In the genomic region with DNA sequence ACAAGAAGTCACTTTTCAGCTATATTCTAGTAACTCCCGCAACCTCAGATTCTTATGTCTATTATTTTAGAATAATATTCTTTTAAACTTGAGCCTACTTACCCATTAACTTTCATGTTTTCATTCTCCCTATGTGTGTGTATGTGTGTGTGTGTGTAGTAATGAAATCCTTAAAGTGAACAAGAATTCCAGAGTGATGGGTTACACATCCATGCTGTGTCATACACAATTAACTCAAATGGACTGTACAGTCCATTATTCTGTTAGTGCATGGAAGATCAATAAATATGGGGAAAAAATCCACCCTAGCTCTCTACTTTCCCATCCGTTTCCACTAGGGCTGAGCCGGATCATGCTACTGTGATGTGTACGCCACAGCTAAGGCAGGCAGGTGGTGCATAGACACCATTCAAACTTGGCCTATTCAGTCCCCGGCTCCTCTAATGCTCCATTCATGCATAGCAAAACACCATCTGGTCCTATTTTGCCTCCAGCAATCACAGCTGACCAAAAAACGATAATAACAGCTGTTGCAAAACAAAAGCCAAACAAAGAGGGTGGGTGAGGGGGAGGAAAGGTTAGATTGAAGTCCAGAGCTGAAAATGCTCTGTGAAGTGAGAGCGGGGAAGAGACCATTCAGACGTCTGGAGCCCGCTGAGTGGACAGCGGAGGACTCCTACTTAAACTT, we compare ENCODE assay signal across 8 mouse cellular contexts.
A peak's percentile ranks its signal among the peaks of the same experiment; 100 is the strongest.
DNase-seq lines count a peak whose midpoint lies in the region; ATAC-seq lines count a peak whose summit lies in the region.

No protein-coding gene starts in this region.

- DNase-seq in A20 (ENCODE audit: low read depth, low spot score), result peak; percentile 12
- DNase-seq in brain, embryonic 18.5 days (ENCODE audit: low read depth, low spot score), result peak; percentile 56
- DNase-seq in forebrain, embryonic 14.5 days (ENCODE audit: low spot score), result peak; percentile 94
- peak; percentile 5 to 44 for DNase-seq in kidney, postnatal 36 days
- DNase-seq in retina, embryonic 14.5 days (ENCODE audit: low spot score), result peak; percentile 93
- no peak for DNase-seq in lung, postnatal 25 days (ENCODE audit: low spot score)
- no peak for DNase-seq in right cerebral cortex, postnatal 14 days
- DNase-seq in lung, adult 18-20 months, result no peak

- H3K27me3 ChIP-seq in forebrain, embryonic 14.5 days (replicated peaks; ENCODE audit: control insufficient read depth, insufficient read depth, low read length), result no peaks in the 10 kb centered on the region

- WGBS in forebrain, embryonic 14.5 days, result 12% methylated on average over 10 of the region's 10 CpGs

- peak overlapping the region; percentile 68 for H3K27ac ChIP-seq in forebrain, embryonic 14.5 days (ENCODE audit: low read depth, low read length)

- H3K4me2 ChIP-seq in forebrain, embryonic 14.5 days (ENCODE audit: low read length), result peak overlapping the region; percentile 28

- H3K9me3 ChIP-seq in forebrain, embryonic 14.5 days (replicated peaks; ENCODE audit: control insufficient read depth, low read length), result no peaks in the 10 kb centered on the region

- no peak overlapping the region for H3K4me3 ChIP-seq in forebrain, embryonic 14.5 days (ENCODE audit: low read depth, low read length)

- peaks cover 29% of the 10 kb centered on the region for H3K4me1 ChIP-seq in forebrain, embryonic 14.5 days (ENCODE audit: control insufficient read depth, insufficient read depth, low read length)

- H3K9ac ChIP-seq in forebrain, embryonic 14.5 days (ENCODE audit: low read length), result no peak overlapping the region

- ATAC-seq in forebrain, embryonic 14.5 days, result peak; percentile 96

- peaks cover 19% of the 10 kb centered on the region for H3K36me3 ChIP-seq in forebrain, embryonic 14.5 days (ENCODE audit: control insufficient read depth, insufficient read depth, low read length)

Comparison
In these comparisons a context has a peak if more than half of its experiments do, and no peak if none do; other contexts are left out.
1. DNase-seq: peak in A20 (single experiment), brain, embryonic 18.5 days (single experiment), forebrain, embryonic 14.5 days (single experiment), kidney, postnatal 36 days (2 of 2) and retina, embryonic 14.5 days (single experiment); none in lung, postnatal 25 days (single experiment), right cerebral cortex, postnatal 14 days (single experiment) and lung, adult 18-20 months (0 of 2).